Mouse (Mus musculus): Measurements from ENCODE around the gene Plcb1. TPM values are rescaled to one million over a fixed set of nuclear protein-coding genes. Genes with fewer than 3 reads are reported as not detected.
"Not testable (repeated sequence)": the region's sequence is repeated elsewhere in the genome, so short reads cannot be mapped to it uniquely, and the experiment has no call there.

Gene Plcb1
- polyA plus RNA-seq, 1 experiment: not detected

DNA sequence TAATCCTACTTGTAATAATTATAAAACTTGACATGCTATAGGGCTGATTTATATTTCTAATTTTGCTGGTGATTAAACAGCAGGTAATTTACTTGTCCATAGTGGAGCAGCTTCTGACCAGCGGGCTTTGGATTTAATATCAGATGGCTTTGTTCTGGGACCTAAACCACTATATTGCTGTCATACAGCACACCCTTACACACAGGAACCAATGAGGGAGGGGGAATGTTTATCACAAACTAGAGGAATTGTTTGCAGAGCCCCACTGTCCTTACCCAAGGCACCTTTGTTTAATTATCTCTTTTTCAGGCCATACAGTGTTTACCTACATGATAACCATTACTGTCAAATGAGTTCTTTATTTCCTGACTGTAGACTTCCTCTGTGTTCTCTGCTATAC is 546.0 kb downstream of the Plcb1 start:
- Histone ChIP-seq H3K36me3 (ENCODE audit: control insufficient read depth) (no peaks in the 10 kb centered on the region), H3K4me1 (ENCODE audit: control insufficient read depth) (no peaks in the 10 kb centered on the region), H3K4me3 (replicated peaks) (no peak overlapping the region), H3K27me3 (ENCODE audit: control insufficient read depth) (no peaks in the 10 kb centered on the region), H3K9me3 (ENCODE audit: control insufficient read depth, low read length) (no peaks in the 10 kb centered on the region)
- TF ChIP-seq GATA1 (IDR thresholded peaks at IDR 0.05; ENCODE audit: low read length): no peak
- no peak for TF ChIP-seq TAL1 (IDR thresholded peaks at IDR 0.05; ENCODE audit: low read length)

DNA sequence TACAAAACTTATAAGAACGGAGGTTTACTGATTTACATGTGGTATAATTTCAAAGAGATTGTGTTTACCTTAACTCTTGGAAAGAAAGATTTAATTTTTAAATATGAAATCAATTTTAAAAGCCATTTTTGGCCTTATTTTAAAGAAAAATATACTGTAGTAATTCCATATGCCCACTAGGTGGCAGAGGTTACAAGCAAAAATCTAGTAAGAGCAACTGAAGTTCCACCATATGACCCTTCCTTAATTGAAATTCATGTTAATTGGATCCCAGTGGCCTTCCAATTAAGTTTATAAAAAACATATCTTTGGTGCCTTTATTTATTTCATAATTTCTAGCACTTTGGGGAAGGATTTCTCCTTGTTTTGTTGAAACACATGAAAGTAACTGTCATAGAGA is 570.4 kb downstream of the Plcb1 start:
- Histone ChIP-seq H3K4me1 (ENCODE audit: control insufficient read depth) (no peaks in the 10 kb centered on the region), H3K36me3 (ENCODE audit: control insufficient read depth) (no peaks in the 10 kb centered on the region), H3K9me3 (ENCODE audit: control insufficient read depth, low read length) (no peaks in the 10 kb centered on the region), H3K27me3 (ENCODE audit: control insufficient read depth) (no peaks in the 10 kb centered on the region), H3K4me3 (replicated peaks) (no peak overlapping the region)
- TF ChIP-seq TAL1 (IDR thresholded peaks at IDR 0.05; ENCODE audit: low read length): no peak
- TF ChIP-seq GATA1 (IDR thresholded peaks at IDR 0.05; ENCODE audit: low read length): no peak

GRCm38 (mm10) chr2:135361798-135362197 is 575.9 kb downstream of the Plcb1 start:
- no peaks in the 10 kb centered on the region for H3K4me1 ChIP-seq (ENCODE audit: control insufficient read depth)
- H3K27me3 ChIP-seq (ENCODE audit: control insufficient read depth): no peaks in the 10 kb centered on the region
- no peaks in the 10 kb centered on the region for H3K36me3 ChIP-seq (ENCODE audit: control insufficient read depth)
- H3K4me3 ChIP-seq (replicated peaks): no peak overlapping the region
- TF ChIP-seq TAL1 (IDR thresholded peaks at IDR 0.05; ENCODE audit: low read length) (no peak), GATA1 (IDR thresholded peaks at IDR 0.05; ENCODE audit: low read length) (no peak)
- no peaks in the 10 kb centered on the region for H3K9me3 ChIP-seq (ENCODE audit: control insufficient read depth, low read length)

- no peaks in the 10 kb centered on the region for H3K36me3 ChIP-seq (ENCODE audit: control insufficient read depth)
- H3K9me3 ChIP-seq (ENCODE audit: control insufficient read depth, low read length): no peaks in the 10 kb centered on the region
- no peaks in the 10 kb centered on the region for H3K27me3 ChIP-seq (ENCODE audit: control insufficient read depth)
- no peaks in the 10 kb centered on the region for H3K4me1 ChIP-seq (ENCODE audit: control insufficient read depth)
- no peak for TF ChIP-seq TAL1 (IDR thresholded peaks at IDR 0.05; ENCODE audit: low read length)
- no peak for TF ChIP-seq GATA1 (IDR thresholded peaks at IDR 0.05; ENCODE audit: low read length)
- no peak overlapping the region for H3K4me3 ChIP-seq (replicated peaks)
These were observed 577.1 kb downstream of the Plcb1 start for GRCm38 (mm10) chr2:135362948-135363347.

GRCm38 (mm10) chr2:135370259-135370835 is 584.5 kb downstream of the Plcb1 start:
- Histone ChIP-seq H3K4me3 (replicated peaks) (no peak overlapping the region), H3K4me1 (ENCODE audit: control insufficient read depth) (no peaks in the 10 kb centered on the region), H3K36me3 (ENCODE audit: control insufficient read depth) (no peaks in the 10 kb centered on the region; the same call in 1 of the 2 replicates), H3K9me3 (ENCODE audit: control insufficient read depth, low read length) (no peaks in the 10 kb centered on the region), H3K27me3 (ENCODE audit: control insufficient read depth) (no peaks in the 10 kb centered on the region)
- TF ChIP-seq GATA1 (IDR thresholded peaks at IDR 0.05; ENCODE audit: low read length): no peak
- TF ChIP-seq TAL1 (IDR thresholded peaks at IDR 0.05; ENCODE audit: low read length): no peak

DNA sequence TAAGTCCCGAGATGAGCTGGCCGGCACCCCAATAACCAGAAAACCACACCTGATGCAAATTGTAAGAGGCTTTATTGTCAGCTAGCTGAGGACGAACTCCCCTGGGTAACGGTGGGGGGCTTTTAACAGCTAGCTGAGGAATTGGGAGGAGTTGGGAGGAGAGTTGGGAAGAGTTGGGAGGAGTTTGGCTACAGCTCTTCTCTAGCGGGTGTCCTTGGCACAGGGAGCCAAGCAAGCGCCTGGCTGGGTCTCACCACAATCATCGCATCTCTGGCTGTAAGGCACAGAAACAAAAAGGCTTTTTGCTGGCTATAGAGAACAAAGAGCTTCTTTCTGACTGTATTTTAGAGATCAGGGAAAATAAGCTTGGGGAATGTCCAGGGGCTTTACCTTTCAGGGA is 594.9 kb downstream of the Plcb1 start:
- H3K36me3 ChIP-seq (ENCODE audit: control insufficient read depth); H3K4me3 ChIP-seq (replicated peaks); H3K9me3 ChIP-seq (ENCODE audit: control insufficient read depth, low read length); H3K4me1 ChIP-seq (ENCODE audit: control insufficient read depth); H3K27me3 ChIP-seq (ENCODE audit: control insufficient read depth): not testable (repeated sequence)

GRCm38 (mm10) chr2:135381396-135381795 is 595.5 kb downstream of the Plcb1 start:
- no peak overlapping the region for H3K4me3 ChIP-seq (replicated peaks)
- H3K27me3 ChIP-seq (ENCODE audit: control insufficient read depth): no peaks in the 10 kb centered on the region
- no peaks in the 10 kb centered on the region for H3K36me3 ChIP-seq (ENCODE audit: control insufficient read depth)
- TF ChIP-seq GATA1 (IDR thresholded peaks at IDR 0.05; ENCODE audit: low read length) (no peak), TAL1 (IDR thresholded peaks at IDR 0.05; ENCODE audit: low read length) (no peak)
- no peaks in the 10 kb centered on the region for H3K4me1 ChIP-seq (ENCODE audit: control insufficient read depth)
- H3K9me3 ChIP-seq (ENCODE audit: control insufficient read depth, low read length): no peaks in the 10 kb centered on the region

DNA sequence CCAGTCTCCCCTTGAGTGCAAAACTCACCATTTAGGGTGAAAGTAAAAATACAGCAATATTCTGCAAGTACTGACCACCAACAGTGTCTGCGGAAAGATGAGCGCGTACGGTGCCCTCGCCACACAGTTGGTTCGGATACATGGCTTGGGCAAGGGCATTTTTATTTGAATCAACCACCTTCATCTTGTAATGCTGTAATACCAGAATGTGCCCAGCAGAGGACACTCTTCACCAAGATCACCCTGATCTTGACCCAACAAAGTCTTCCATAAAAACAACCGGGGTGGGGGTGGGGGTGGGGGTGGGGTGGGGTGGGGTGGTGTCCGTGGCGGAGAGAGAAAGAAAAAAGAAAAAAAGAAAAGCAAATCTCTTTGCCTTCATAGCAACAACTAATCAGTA is 602.1 kb downstream of the Plcb1 start:
- TF ChIP-seq TAL1 (IDR thresholded peaks at IDR 0.05; ENCODE audit: low read length): no peak
- no peak for TF ChIP-seq GATA1 (IDR thresholded peaks at IDR 0.05; ENCODE audit: low read length)
- no peaks in the 10 kb centered on the region for H3K27me3 ChIP-seq (ENCODE audit: control insufficient read depth)
- H3K9me3 ChIP-seq (ENCODE audit: control insufficient read depth, low read length): no peaks in the 10 kb centered on the region
- no peak overlapping the region for H3K4me3 ChIP-seq (replicated peaks)
- no peaks in the 10 kb centered on the region for H3K36me3 ChIP-seq (ENCODE audit: control insufficient read depth)
- no peaks in the 10 kb centered on the region for H3K4me1 ChIP-seq (ENCODE audit: control insufficient read depth)

DNA sequence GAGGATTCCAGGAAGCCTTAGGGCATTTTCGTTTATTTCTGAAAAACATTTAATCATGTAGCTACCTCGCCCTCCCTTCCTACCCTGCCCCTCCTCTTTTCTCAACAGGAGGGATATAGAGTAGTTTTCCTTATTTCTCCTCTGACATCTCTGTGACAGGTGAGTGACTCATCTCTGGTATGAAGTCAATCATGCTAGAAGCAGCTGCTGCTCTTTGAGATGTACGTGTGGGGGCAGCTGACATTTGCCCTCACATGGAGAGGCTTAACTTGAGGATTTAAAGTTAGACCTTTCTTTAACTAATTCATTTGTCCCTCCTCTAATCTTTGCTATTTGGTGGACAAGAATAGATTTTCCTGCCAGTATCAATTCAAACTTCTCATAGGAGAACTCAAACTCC is 608.8 kb downstream of the Plcb1 start:
- Histone ChIP-seq H3K9me3 (ENCODE audit: control insufficient read depth, low read length) (no peaks in the 10 kb centered on the region), H3K4me1 (ENCODE audit: control insufficient read depth) (no peaks in the 10 kb centered on the region), H3K27me3 (ENCODE audit: control insufficient read depth) (no peaks in the 10 kb centered on the region), H3K4me3 (replicated peaks) (no peak overlapping the region), H3K36me3 (ENCODE audit: control insufficient read depth) (no peaks in the 10 kb centered on the region)
- TF ChIP-seq TAL1 (IDR thresholded peaks at IDR 0.05; ENCODE audit: low read length) (no peak), GATA1 (IDR thresholded peaks at IDR 0.05; ENCODE audit: low read length) (no peak)

- Histone ChIP-seq H3K4me1 (ENCODE audit: control insufficient read depth) (no peaks in the 10 kb centered on the region), H3K36me3 (ENCODE audit: control insufficient read depth) (no peaks in the 10 kb centered on the region), H3K4me3 (replicated peaks) (no peak overlapping the region), H3K9me3 (ENCODE audit: control insufficient read depth, low read length) (no peaks in the 10 kb centered on the region), H3K27me3 (ENCODE audit: control insufficient read depth) (no peaks in the 10 kb centered on the region)
- TF ChIP-seq GATA1 (IDR thresholded peaks at IDR 0.05; ENCODE audit: low read length): no peak
These were observed 610.5 kb downstream of the Plcb1 start for GRCm38 (mm10) chr2:135396375-135396774.
